Mouse (Mus musculus) urinary bladder, postnatal 10 days (tissue): ENCODE data around the gene Mymk.

Experiments
- DNase-seq: peaks from one replicate; pipeline ENCODE4 v3.0.0; 2022; ENCODE audit warnings: low spot score

Mymk gene

DNA sequence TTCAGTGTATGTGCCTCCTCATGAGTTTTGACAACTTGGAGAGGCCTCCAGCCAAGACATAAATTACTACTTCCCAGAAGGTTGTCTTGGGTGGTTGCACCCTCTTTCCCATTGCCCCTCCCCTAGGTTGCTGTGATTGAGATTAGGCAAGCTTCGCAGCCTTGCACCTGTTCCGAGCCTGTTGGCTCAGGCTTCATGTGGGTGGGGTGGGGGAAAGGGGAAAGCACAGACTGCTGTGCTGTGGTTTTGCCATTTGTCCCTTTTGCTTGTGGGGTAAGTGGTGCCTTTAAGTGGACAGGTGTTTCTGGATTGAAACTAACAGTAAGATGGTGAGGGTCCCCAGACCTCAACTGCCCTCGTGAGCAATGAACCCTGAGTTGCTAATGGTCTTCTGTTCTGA lies 36.0 kb downstream of the Mymk start:
- no peak for DNase-seq

DNA sequence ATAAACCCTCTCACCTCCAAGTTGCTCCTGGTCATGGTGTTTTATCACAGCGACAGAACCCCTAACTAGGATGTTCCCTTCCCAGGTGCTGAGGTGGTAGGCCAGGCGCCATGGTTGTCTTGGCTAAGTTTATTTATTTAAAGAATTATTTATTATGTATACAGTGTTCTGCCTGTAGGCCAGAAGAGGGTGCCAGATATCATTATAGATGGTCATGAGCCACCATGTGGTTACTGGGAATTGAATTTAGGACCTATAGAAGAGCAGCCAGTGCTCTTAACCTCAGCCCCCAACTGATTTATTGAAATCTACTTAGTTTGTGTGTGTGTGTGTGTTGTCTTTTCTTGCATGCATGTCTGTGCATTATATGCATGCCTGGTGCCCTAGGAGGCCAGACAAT lies 39.6 kb downstream of the Mymk start:
- no peak for DNase-seq

DNA sequence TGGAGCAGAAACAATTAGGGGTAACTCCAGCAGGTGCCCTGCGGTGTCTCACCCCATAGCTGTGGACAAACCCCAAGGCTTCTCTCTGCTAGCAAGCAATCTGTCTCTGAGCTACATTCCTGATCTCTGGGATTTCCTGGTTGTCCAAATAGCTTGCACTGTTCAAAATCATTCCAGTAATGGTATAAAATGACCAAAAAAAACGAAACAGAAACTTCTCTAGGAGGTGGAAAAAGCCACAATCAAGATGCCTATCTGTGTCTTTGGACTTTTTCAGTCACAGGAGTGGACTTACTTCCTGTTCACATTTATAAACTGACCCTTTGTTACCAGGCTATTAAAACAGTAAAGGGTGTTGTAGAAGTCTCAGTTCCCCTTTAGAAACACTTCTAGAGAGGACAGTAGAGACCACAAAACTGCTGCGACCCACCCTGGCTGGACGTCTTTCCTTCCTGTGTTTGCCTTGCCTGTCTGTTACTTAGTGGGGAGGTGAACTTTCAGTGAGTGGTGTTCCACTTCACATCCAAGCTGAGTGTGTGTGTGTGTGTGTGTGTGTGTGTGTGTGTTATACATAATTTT lies 43.5 kb downstream of the Mymk start:
- DNase-seq: no peak

DNA sequence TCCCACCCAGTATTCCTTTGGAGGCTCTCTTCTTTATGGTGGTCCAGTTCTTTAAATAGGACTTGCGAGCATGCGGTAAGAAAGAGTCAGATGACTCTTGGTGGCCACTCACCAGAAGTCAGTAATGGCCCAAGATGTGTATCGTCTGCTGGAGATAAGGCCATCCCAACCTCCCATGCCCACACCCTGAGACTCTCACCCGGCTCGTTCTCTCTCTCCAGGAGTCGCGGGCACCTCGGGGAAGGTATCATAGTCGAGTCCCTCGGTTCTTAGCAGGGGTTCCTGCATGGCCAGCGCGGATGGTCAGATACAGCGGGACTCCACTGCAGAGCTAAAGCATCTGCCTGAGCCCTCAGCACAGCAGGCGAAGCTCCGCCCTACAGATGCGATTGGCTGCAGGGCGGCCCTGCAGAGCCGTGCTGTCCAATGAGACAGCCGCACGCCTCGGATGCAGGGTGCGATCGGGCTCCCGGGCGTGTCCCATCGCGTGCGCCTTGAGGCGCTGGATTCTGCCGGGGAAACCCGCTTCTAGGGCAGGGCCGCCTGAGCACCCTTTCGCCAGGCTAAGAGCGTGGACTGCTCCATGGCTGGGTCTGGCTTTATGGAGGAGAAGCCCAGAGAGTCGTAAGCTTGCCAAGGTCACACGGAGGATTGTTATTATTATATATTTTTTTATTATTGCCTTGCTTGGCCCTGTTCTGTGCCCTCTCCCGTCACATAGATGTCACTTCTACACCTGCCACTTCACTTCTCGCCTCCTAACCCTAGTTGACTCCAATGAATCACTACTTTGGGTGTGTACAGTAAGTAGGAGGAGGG lies 44.2 kb downstream of the Mymk start, which contains the start of gene Slc2a6:
Gene Slc2a6 (minus strand): TSS at position 381 of the 819 bp plus-strand sequence.
- DNase-seq: peak; percentile 47

DNA sequence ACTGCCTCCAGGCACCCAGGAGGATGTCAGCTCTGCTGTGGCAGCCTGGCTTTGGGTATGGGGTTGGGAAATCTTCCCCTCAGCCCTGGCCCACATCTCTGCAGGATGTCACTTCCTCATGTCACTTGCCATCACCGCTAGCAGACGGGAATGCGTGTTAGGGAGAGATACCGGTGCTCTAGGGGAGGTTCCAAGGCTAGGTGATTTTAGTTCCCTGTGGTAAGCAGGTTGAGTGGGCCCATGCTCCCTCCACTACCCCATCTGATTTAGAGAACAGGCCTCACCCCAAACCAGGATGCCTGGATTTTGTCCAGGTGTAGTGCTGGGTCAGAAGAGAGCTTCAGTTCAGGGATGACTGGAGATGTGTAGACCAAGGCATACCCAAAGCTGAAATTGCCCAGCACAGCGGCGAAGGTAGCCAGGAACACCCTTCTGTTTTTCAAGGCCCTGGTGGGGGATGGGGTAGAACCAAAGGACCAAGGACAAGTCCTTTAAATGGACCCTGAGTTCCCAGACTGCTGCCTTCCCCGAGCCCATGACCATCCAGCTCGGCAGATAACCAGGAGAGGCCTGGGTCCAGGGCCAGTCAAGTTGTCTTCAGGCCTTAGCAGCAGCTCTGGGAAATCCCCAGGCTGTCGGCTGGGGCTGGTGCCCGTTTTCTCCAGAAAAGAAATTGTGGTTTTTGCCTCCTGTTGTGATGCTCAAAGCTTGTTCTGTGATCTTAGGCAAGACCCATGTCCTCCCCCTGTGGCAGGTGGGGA lies 44.9 kb downstream of the Mymk start:
- DNase-seq: no peak

DNA sequence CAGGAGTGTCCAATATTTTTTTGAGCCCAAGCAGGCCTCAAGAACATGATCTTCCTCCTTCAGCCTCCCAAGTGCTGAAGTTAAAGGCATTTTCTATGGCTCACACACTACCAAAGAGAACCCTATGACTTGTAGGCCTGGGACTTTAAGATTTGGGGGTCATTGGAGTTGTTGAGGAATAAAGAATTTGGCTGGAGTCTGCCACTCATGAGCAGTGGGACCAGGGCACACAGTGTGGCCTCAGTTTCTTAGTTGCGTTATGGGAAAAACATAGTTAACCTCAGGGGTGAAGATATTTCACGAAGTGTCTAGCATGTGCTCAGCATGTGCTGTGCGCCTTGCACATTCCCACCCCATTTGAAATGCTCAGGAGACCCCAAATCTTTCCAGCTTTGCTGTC lies 45.6 kb downstream of the Mymk start:
- DNase-seq: no peak

DNA sequence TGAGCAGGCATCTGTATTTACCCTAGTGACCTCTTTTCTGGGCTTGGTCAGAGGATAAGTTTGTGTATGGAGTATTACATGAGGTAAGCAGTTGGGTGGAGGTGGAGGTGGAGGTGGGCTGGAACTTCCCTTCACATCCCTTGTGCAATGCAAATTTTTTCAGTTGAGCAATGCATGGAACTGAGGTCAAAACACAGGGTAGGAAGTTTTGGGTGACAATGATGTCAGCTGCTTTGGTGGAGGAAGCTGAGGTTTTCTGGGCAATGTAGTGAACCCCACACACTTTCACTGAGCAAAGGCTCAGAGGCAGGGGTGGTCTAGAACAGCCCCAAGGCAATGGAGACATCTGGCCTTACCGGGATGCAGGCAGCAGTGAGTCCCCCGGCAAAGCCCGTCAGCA lies 46.4 kb downstream of the Mymk start:
- no peak for DNase-seq

DNA sequence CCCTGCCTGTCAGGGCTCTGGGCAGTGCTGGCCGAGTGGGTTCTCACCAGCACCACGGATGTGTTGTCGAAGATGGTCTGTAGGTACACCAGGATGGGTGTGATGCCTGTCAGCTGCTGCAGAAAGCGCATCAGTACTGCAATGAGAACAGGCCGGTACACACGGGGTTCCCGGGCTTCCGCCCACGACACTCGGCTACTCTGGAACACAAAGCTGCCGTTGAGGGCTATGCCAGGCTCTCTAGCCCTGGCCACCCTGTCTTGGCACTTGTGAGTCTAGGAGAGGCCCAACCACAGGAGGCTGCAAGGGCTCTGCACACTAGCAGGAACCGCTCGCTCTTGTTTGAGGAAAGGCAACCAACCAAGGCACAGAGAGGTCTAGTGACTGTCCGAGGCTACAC lies 47.8 kb downstream of the Mymk start:
- no peak for DNase-seq

DNA sequence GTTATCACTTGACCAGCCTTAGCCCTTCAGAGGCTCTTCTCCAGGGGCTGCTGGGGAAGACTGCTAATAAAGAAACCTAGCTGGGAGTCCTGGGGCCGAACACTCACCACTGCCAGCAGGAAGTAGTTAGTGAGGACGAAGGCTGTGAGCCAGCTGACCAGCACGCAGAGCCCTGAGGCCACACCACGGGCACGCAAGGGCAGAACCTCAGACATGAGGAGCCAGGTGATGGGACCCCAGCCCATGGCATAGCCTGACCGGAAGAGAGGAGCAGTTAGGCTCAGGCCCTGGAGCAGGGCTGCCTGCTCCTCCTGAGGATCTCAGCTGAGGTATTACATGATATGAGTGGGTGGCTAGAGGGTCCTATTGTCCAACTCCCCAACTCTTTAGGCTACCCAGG lies 49.4 kb downstream of the Mymk start:
- no peak for DNase-seq

DNA sequence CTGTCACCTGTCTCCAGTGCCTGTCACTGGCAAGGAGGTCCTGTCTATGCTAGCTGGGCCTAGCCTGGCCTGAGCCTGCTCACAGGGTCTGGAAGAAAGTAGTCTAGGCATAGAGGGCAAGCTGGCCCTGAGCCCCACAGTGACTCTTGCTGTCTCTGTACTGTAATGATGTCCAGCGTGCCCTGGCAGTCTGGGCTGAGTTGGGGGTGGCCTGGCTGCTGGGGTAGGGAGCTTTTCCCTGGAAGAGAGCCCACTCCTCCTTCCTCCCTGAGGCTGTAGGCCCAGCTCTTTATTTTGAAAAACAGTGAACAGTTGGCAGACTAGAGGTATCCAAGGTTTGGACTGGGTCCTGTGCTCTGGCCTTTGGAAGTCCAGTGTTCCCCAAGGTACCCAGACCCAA lies 50.9 kb downstream of the Mymk start:
- DNase-seq: no peak

DNA sequence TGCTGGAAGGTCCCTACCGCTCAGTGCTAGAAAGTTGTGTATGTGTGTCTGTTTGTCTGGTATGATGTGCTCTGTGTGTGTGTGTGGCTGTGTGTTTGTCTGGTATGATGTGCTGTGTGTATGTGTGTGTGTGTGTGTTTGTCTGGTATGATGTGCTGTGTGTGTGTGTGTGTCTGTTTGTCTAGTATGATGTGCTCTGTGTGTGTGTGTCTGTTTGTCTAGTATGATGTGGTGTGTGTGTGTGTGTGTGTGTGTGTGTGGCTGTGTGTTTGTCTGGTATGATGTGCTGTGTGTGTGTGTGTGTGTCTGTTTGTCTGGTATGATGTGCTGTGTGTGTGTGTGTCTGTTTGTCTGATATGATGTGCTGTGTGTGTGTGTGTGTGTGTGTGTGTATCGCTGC lies 52.4 kb downstream of the Mymk start:
- no peak for DNase-seq

DNA sequence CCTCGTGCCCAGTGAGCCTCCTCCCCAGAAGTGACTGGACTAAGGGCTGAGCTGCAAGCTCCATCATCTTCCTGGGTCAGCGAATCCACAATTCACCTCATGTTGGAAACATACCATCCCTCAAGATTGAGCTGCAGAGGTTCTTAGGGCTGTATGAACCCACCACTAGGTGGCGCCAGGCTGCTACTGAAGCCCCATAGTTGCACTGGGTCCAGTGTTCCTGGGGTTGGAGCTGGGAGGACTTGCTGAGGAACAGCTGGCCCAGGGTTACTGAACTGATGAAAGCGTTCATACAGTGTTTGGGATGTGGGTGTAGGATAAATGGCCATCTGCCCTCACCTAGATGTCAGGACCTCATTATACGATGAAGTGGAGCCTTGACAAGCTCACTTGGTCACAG lies 54.2 kb downstream of the Mymk start:
- peak; percentile 42 for DNase-seq
